Mouse (Mus musculus): ENCODE results near the gene Golim4. TPM values are rescaled to one million over a fixed set of nuclear protein-coding genes. Genes with fewer than 3 reads are reported as not detected.
"Not testable (repeated sequence)": the region's sequence is repeated elsewhere in the genome, so short reads cannot be mapped to it uniquely, and the experiment has no call there.

The Golim4 gene
- polyA plus RNA-seq (2012; rRNA removed) = 12.9 and 16.1 TPM in 2 replicates

DNA sequence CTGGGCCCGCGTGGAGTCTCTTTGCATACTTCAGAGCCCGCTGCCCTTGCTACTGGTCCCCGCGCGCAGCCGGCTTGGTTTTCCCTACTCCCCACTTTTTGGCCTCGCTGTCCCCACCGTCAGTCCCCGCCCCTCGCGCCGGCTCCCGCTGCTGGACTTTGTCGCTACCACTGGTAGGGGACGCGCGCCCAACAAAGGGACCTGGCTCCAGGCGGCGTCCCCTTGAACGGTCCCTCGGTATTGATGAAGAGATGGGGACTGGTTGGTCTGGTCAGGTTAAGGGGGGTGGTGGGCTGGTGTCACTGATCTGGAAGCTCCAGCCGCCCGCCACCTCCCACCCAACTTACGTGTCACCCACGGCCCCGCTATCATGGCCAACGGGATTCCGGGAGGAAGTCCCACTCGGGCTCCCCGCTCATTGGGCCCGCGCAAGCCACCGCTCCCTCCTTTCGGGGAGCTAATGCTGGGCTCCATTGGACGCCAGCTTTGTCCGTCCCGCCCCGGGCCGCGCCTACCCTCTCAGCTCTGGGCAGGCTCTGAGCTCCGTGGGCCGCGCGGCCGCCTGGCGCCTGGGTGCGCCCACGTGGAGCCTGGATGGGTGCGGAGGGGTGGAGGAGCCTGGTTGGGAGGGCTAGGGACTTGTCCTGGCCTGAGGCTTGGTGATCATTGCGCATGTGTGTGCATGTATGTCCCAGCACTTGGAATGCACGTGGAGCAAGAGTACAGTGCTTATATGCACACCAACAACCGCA is at the start of gene Golim4:
Gene Golim4 (minus strand): TSS at position 399 of the 752 bp plus-strand sequence.
- H3K4me3 ChIP-seq (ENCODE audit: control insufficient read depth, insufficient read depth, low read length) = peak within 1 kb of the TSS; percentile 83
- H3K27ac ChIP-seq (ENCODE audit: control insufficient read depth, insufficient read depth, low read length) = no peak within 1 kb of the TSS
- TF ChIP-seq CTCF (IDR thresholded peaks at IDR 0.05; ENCODE audit: borderline replicate concordance, control insufficient read depth, extremely low read depth, insufficient read depth, low read length, poor library complexity) (0 out of 2 replicates have a peak, but pooled peaks have one; percentile 49), POLR2A (IDR thresholded peaks at IDR 0.05; ENCODE audit: control insufficient read depth, extremely low read depth, insufficient read depth, low read length, poor library complexity) (0 out of 2 replicates have a peak, but pooled peaks have one; percentile 35)
- peak; percentile 82 for DNase-seq
- under 1% methylated on average over 53 of the region's 53 CpGs for WGBS
- H3K4me1 ChIP-seq (replicated peaks; ENCODE audit: control insufficient read depth, insufficient read depth, low read length) = peaks cover 7% of the 10 kb centered on the region
- H3K27me3 ChIP-seq (ENCODE audit: control insufficient read depth, insufficient read depth, low read length) = no peaks in the 10 kb centered on the region
- no peaks in the 10 kb centered on the region for H3K36me3 ChIP-seq (ENCODE audit: control insufficient read depth, insufficient read depth, low read length)

- H3K36me3 ChIP-seq (ENCODE audit: control insufficient read depth, insufficient read depth, low read length) = no peaks in the 10 kb centered on the region
- no peak overlapping the region for H3K4me3 ChIP-seq (ENCODE audit: control insufficient read depth, insufficient read depth, low read length)
- H3K4me1 ChIP-seq (replicated peaks; ENCODE audit: control insufficient read depth, insufficient read depth, low read length) = no peaks in the 10 kb centered on the region
- TF ChIP-seq CTCF (IDR thresholded peaks at IDR 0.05; ENCODE audit: borderline replicate concordance, control insufficient read depth, extremely low read depth, insufficient read depth, low read length, poor library complexity) (no peak), POLR2A (IDR thresholded peaks at IDR 0.05; ENCODE audit: control insufficient read depth, extremely low read depth, insufficient read depth, low read length, poor library complexity) (no peak)
- 78% methylated on average over 5 of the region's 5 CpGs for WGBS
- DNase-seq = no peak
- H3K27ac ChIP-seq (ENCODE audit: control insufficient read depth, insufficient read depth, low read length) = no peak overlapping the region
- no peaks in the 10 kb centered on the region for H3K27me3 ChIP-seq (ENCODE audit: control insufficient read depth, insufficient read depth, low read length)
Measured at GRCm38 (mm10) chr3:76005621-76006020, 48.9 kb upstream of the Golim4 start.

DNA sequence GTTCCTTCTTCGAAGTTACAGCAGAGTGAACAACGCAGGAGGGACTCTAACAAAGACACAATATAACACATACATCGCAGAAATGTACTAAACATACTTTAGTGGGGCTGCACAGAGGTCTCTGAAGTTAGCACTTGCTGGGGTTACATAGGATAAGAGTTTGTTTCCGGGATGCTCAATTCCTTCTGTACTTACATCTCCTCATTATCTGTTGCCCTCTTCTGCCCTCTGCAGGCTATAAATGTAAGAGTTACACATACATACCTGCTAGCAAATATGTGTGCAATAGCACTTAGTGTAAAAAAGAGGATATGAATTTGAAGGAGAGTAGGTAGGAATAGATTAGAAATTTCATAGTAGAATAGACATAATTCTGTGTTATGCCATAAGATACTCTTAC is 44.4 kb upstream of the Golim4 start:
- Histone ChIP-seq H3K4me1 (replicated peaks; ENCODE audit: control insufficient read depth, insufficient read depth, low read length) (no peaks in the 10 kb centered on the region), H3K27ac (ENCODE audit: control insufficient read depth, insufficient read depth, low read length) (no peak overlapping the region), H3K4me3 (ENCODE audit: control insufficient read depth, insufficient read depth, low read length) (no peak overlapping the region), H3K27me3 (ENCODE audit: control insufficient read depth, insufficient read depth, low read length) (no peaks in the 10 kb centered on the region), H3K36me3 (ENCODE audit: control insufficient read depth, insufficient read depth, low read length) (no peaks in the 10 kb centered on the region)
- WGBS = 52% methylated on average over 4 of the region's 4 CpGs
- DNase-seq = peak; percentile 41
- TF ChIP-seq CTCF (IDR thresholded peaks at IDR 0.05; ENCODE audit: borderline replicate concordance, control insufficient read depth, extremely low read depth, insufficient read depth, low read length, poor library complexity) (no peak), POLR2A (IDR thresholded peaks at IDR 0.05; ENCODE audit: control insufficient read depth, extremely low read depth, insufficient read depth, low read length, poor library complexity) (no peak)

DNA sequence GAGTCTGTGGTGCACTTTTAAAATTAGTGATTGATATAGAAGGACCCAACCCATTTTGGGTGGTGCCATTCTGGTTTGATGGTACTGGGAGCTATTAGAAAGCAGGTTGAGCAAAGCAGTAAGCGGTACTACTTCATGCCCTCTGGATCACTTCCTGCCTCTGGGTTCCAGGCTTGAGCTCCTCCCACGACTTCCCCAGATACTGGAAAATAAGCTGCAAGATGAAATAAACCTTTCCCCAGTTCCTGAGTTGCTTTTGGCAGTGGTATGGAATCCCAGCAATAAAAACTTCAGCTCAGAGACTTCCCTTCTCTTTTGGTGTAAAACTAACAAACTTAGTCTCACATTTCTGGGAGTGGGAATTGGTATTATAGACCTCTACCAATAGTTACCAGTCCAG is 43.7 kb upstream of the Golim4 start:
- DNase-seq = no peak
- TF ChIP-seq CTCF (IDR thresholded peaks at IDR 0.05; ENCODE audit: borderline replicate concordance, control insufficient read depth, extremely low read depth, insufficient read depth, low read length, poor library complexity) (no peak), POLR2A (IDR thresholded peaks at IDR 0.05; ENCODE audit: control insufficient read depth, extremely low read depth, insufficient read depth, low read length, poor library complexity) (no peak)
- WGBS = 72% methylated on average over 2 of the region's 2 CpGs
- Histone ChIP-seq H3K4me3 (ENCODE audit: control insufficient read depth, insufficient read depth, low read length) (no peak overlapping the region), H3K27ac (ENCODE audit: control insufficient read depth, insufficient read depth, low read length) (no peak overlapping the region), H3K27me3 (ENCODE audit: control insufficient read depth, insufficient read depth, low read length) (no peaks in the 10 kb centered on the region), H3K36me3 (ENCODE audit: control insufficient read depth, insufficient read depth, low read length) (no peaks in the 10 kb centered on the region), H3K4me1 (replicated peaks; ENCODE audit: control insufficient read depth, insufficient read depth, low read length) (no peaks in the 10 kb centered on the region)

DNA sequence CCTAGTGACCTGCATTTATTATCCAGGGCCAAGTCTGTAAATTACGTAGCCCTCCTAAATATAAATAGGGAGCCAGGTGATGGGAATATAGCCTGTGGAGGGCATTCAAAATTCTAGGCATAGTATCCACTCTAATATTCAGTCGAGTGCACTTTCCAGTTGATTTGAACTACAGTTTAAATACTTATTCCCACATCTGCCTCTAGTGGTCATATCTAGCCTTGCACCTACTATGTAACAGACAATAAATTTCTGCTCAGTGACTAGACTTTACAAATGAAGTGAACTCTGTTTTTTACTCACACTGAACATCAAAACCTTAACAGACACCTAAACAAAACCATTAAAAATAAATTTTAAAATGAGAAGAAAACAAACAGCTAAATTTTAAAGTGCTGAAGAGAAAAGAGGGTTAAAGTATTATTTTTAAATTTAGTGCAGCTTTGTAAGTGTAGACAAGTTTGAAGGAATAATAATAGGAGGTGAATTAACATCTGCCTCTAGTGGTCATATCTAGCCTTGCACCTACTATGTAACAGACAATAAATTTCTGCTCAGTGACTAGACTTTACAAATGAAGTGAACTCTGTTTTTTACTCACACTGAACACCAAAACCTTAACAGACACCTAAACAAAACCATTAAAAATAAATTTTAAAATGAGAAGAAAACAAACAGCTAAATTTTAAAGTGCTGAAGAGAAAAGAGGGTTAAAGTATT is 24.4 kb upstream of the Golim4 start:
- peak; percentile 16 for DNase-seq
- not testable (repeated sequence) for H3K36me3 ChIP-seq (ENCODE audit: control insufficient read depth, insufficient read depth, low read length); H3K4me3 ChIP-seq (ENCODE audit: control insufficient read depth, insufficient read depth, low read length); H3K27ac ChIP-seq (ENCODE audit: control insufficient read depth, insufficient read depth, low read length); H3K4me1 ChIP-seq (replicated peaks; ENCODE audit: control insufficient read depth, insufficient read depth, low read length); H3K27me3 ChIP-seq (ENCODE audit: control insufficient read depth, insufficient read depth, low read length)
- WGBS = 84% methylated on average over 2 of the region's 2 CpGs

DNA sequence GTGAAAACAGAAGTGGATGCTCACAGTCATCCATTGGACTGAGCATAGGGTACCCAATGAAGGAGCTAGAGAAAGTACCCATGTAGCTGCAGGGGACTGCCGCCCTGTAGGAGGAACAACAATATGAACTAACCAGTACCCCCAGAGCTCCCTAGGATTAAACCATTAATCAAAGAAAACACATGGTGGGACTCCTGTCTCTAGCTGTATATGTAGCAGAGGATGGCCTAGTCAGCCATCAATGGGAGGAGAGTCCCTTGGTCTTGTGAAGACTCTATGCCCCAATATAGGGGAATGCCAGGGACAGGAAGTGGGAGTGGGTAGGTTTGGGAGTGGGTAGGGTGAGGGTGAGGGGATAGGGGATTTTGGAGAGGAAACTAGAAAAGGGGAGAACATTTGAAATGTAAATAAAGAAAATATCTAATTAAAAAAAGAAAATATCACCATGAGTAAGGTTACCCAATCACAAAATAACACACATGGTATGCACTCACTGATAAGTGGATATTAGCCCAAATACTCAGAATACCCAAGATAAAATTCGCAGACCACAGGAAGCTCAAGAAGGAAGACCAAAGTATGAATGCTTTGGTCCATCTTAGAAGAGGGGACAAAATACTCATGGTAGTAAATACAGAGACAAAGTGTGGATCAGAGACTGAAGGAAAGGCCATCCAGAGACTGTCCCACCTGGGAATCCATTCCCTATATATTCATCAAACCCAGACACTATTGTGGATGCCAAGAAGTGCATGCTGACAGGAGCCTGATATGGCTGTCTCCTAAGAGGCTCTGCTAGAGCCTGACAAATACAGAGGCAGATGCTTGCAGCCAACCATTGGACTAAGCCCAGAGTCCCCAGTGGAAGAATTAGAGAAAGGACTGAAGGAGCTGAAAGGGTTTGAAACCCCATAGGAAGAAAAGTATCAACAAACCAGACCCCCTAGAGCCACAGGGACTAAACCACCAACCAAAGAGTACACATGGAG is 6.3 kb upstream of the Golim4 start:
- H3K27me3 ChIP-seq (ENCODE audit: control insufficient read depth, insufficient read depth, low read length); H3K36me3 ChIP-seq (ENCODE audit: control insufficient read depth, insufficient read depth, low read length); H3K4me3 ChIP-seq (ENCODE audit: control insufficient read depth, insufficient read depth, low read length); H3K4me1 ChIP-seq (replicated peaks; ENCODE audit: control insufficient read depth, insufficient read depth, low read length); H3K27ac ChIP-seq (ENCODE audit: control insufficient read depth, insufficient read depth, low read length); DNase-seq: not testable (repeated sequence)
- WGBS = 96% methylated on average over 2 of the region's 2 CpGs

All from thymus, adult 2 months (tissue).